Mouse (Mus musculus): ENCODE results near the gene Sertad1. TPM values are rescaled to one million over a fixed set of nuclear protein-coding genes. Genes with fewer than 3 reads are reported as not detected.

Gene Sertad1
- polyA plus RNA-seq, 1 experiment from 2014 or later, result 18.6 TPM

DNA sequence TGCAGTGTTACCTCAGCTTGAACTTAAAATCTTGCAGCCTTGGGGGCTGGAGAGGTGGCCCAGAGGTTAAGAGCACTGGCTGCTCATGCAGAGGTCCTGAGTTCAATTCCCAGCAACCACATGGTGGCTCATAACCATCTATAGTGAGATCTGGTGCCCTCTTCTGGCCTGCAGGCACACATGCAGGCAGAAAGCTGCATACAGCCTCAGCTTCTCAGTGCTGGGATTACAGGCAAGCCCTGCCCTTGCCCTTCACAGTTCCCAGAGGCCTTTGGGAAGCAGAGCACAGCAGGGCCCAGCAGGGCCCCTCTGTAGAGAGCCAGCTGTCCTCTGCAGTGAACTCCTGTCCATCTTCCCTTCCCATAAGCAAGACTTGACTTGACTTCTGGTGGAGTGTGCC, 33.4 kb downstream of the Sertad1 start:
- peaks cover 8% of the 10 kb centered on the region; the same call in 1 of the 2 replicates for H3K36me3 ChIP-seq (replicated peaks)
- H3K27ac ChIP-seq, result no peak overlapping the region
- no peaks in the 10 kb centered on the region for H3K27me3 ChIP-seq (ENCODE audit: poor library complexity, severe bottlenecking)
- H3K4me3 ChIP-seq, result no peak overlapping the region
- peaks cover 9% of the 10 kb centered on the region; the same call in 1 of the 2 replicates for H3K9me3 ChIP-seq
- DNase-seq (ENCODE audit: extremely low spot score, low spot score), result no peak
- peaks cover 6% of the 10 kb centered on the region for H3K4me1 ChIP-seq

DNA sequence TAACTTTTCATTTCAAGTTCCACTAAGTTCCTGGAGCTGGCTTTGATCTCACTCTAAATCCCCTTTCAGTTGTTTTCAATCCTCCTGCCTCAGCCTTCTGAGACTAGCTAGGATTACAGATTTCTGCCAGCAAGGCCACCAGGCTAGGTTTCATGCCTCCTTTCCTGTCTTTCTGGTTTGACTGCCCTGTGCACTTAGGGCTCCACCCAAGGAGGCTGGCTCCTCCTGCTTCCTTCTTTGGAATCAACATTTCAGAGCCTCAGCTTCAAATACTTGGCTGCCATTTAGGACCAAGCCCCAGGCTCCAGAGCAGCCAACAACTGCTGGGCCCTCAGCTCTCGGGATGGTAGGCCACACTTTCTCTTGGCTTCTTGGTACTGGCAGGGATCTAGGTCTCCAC, 33.9 kb downstream of the Sertad1 start:
- Histone ChIP-seq H3K9me3 (peaks cover 9% of the 10 kb centered on the region; the same call in 1 of the 2 replicates), H3K4me3 (no peak overlapping the region), H3K4me1 (peaks cover 6% of the 10 kb centered on the region), H3K27me3 (ENCODE audit: poor library complexity, severe bottlenecking) (no peaks in the 10 kb centered on the region), H3K27ac (no peak overlapping the region), H3K36me3 (replicated peaks) (peaks cover 8% of the 10 kb centered on the region; the same call in 1 of the 2 replicates)
- 70% methylated on average over 1 of the region's 1 CpGs for WGBS
- DNase-seq (ENCODE audit: extremely low spot score, low spot score), result no peak

DNA sequence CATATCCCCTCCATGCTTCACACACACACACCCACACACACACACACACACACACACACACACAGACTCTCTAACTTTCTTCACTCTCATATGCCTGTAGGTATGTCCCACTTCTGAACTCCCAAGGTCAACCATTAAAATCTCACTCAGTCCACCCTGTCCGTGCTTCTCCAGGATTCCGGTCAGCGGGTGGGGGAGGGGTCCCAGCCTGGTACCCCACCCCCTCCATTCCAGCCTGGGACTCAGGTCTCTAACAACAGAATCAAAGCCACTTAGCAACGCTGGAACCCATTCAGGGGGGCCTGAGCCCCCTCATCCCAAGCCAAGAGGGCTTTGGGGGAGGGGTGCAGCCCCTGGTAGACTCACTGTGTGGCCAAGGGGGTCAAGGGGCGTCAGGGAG, 36.3 kb downstream of the Sertad1 start, which contains the start of gene Hipk4:
Hipk4 (plus strand) TSS at position 301 of the 400 bp plus-strand sequence.
- Histone ChIP-seq H3K27me3 (ENCODE audit: poor library complexity, severe bottlenecking) (no peaks in the 10 kb centered on the region), H3K36me3 (replicated peaks) (peaks cover 4% of the 10 kb centered on the region; the same call in 1 of the 2 replicates), H3K27ac (no peak within 1 kb of the TSS; the same call in 1 of the 2 replicates), H3K4me3 (no peak within 1 kb of the TSS), H3K4me1 (peaks cover 10% of the 10 kb centered on the region), H3K9me3 (peaks cover 9% of the 10 kb centered on the region; the same call in 1 of the 2 replicates)
- DNase-seq (ENCODE audit: extremely low spot score, low spot score), result no peak
- WGBS, result 70% methylated on average over 5 of the region's 5 CpGs

DNA sequence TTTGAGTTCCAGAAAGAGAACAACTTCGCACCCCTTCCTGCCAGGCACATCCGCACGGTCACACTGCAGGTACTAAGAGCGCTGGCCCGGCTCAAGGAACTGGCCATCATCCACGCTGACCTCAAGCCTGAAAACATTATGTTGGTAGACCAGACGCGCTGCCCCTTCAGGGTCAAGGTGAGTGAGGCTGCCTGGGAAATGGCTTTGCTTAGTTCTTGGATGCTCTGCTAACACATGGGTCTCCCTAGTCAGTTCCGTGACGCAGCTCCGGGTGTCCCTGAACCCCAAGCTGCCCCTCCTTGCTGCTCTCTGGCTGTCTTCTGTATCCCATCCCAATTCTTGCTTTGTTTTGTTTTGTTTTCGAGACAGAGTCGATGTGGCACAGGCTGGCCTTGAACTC, 37.1 kb downstream of the Sertad1 start:
- DNase-seq (ENCODE audit: extremely low spot score, low spot score), result no peak
- Histone ChIP-seq H3K9me3 (peaks cover 9% of the 10 kb centered on the region; the same call in 1 of the 2 replicates), H3K27ac (no peak overlapping the region), H3K36me3 (replicated peaks) (peaks cover 4% of the 10 kb centered on the region; the same call in 1 of the 2 replicates), H3K4me1 (peaks cover 10% of the 10 kb centered on the region), H3K27me3 (ENCODE audit: poor library complexity, severe bottlenecking) (no peaks in the 10 kb centered on the region), H3K4me3 (no peak overlapping the region)
- WGBS, result 93% methylated on average over 13 of the region's 13 CpGs

DNA sequence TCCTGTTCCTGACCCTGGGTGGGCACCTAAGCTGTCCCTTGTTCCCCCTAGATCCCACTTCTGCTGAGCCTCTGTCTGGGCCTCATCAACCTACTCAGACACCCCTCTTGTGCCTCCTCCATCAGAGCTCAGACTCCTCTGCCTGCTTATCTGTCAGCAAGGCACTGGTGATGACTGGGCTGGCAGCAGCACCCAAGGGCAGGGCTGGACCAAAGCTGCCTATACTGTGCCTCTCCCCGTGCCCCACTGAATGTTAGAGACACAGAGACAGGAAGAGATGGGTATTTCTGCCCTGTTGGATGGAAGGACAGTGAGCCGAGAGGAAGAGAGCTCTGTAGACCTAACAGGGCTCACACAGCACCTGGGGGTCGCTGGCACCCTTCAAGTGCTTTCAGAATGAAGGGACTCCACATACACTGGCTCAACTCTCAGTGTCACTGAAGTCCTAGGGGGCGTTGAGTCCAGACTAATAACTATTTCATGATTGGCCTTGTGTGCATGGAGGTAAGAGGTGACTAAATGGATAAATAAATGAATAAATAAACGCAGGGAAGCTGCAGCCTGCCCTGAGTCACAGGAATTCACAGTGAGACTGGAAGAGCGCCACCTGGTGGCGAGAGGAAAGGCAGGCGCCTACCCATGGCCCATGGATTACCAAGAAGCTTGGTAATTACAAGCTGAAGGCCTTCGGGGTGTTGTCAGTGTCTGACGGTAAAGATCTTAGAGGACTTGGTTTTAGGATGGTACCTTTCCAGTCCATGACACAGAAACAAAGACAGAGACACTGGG, 39.5 kb downstream of the Sertad1 start:
- DNase-seq (ENCODE audit: extremely low spot score, low spot score), result peak; percentile 82
- Histone ChIP-seq H3K36me3 (replicated peaks) (peaks cover 10% of the 10 kb centered on the region; the same call in 1 of the 2 replicates), H3K4me1 (peaks cover 10% of the 10 kb centered on the region), H3K9me3 (no peaks in the 10 kb centered on the region), H3K27me3 (ENCODE audit: poor library complexity, severe bottlenecking) (no peaks in the 10 kb centered on the region), H3K27ac (no peak overlapping the region), H3K4me3 (no peak overlapping the region)
- WGBS, result 28% methylated on average over 10 of the region's 10 CpGs

DNA sequence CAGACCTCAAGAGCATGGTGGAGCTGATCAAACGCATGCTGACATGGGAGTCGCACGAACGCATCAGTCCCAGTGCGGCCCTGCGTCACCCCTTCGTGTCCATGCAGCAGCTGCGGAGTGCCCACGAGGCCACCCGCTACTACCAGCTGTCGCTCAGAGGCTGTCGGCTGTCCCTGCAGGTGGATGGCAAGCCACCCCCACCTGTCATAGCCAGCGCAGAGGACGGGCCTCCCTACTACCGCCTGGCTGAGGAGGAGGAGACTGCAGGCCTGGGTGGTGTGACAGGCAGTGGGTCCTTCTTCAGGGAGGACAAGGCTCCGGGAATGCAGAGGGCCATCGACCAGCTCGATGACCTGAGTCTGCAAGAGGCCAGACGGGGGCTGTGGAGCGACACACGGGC, 42.4 kb downstream of the Sertad1 start:
- DNase-seq (ENCODE audit: extremely low spot score, low spot score), result no peak
- H3K27me3 ChIP-seq (ENCODE audit: poor library complexity, severe bottlenecking), result no peaks in the 10 kb centered on the region
- 86% methylated on average over 21 of the region's 21 CpGs for WGBS

DNA sequence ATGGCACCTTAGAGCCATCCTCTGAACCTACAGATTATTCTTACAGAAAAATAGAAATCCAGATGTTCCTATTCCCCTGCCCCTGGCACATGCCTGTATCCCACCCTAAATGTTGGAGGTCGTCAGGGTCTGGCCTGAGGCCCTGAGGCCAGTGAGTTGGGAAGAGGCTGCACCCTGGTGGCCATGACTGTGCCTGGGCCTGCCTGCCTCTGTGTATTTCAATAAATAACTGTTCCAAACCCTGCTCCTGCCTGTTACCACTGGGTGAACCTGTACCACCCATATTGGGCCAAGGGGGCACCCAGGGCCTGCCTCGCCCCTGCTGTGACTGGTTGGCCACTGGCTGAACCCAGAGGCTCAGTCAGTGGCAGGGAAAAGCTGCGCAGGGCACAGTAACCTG, 44.2 kb downstream of the Sertad1 start:
- WGBS, result 77% methylated on average over 3 of the region's 3 CpGs
- Histone ChIP-seq H3K36me3 (replicated peaks) (peaks cover 52% of the 10 kb centered on the region), H3K4me3 (no peak overlapping the region), H3K9me3 (no peaks in the 10 kb centered on the region), H3K27ac (no peak overlapping the region), H3K4me1 (peaks cover 4% of the 10 kb centered on the region; the same call in 1 of the 2 replicates), H3K27me3 (ENCODE audit: poor library complexity, severe bottlenecking) (no peaks in the 10 kb centered on the region)
- no peak for DNase-seq (ENCODE audit: extremely low spot score, low spot score)

More for the DNA sequence above, 42.4 kb downstream of the Sertad1 start:
- Histone ChIP-seq H3K4me1 (peaks cover 4% of the 10 kb centered on the region; the same call in 1 of the 2 replicates), H3K27ac (no peak overlapping the region), H3K36me3 (replicated peaks) (peaks cover 35% of the 10 kb centered on the region), H3K9me3 (no peaks in the 10 kb centered on the region), H3K4me3 (no peak overlapping the region)

DNA sequence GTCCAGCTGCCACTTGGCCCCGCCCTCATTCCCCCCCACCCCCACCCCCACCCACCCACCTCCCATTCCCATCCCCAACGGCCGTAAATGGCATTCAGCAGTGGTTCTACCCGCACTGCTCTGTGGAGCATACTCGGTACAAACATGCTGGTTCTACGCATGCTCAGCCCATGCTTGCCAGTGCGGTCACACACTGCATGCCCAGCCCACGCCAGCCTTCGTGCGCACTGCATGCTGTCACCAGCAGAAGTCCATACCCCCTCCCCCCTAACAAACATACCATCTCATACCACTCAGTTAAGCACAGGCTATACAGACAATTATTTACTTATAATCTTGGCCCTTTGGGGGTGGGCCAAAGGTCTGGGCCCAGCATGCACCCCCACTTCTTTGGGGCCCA, 45.0 kb downstream of the Sertad1 start:
- 94% methylated on average over 10 of the region's 10 CpGs for WGBS
- no peak for DNase-seq (ENCODE audit: extremely low spot score, low spot score)
- peaks cover 59% of the 10 kb centered on the region for H3K36me3 ChIP-seq (replicated peaks)
- no peaks in the 10 kb centered on the region for H3K27me3 ChIP-seq (ENCODE audit: poor library complexity, severe bottlenecking)
- no peaks in the 10 kb centered on the region for H3K9me3 ChIP-seq
- H3K4me1 ChIP-seq, result no peaks in the 10 kb centered on the region
- no peak overlapping the region for H3K4me3 ChIP-seq
- H3K27ac ChIP-seq, result no peak overlapping the region

DNA sequence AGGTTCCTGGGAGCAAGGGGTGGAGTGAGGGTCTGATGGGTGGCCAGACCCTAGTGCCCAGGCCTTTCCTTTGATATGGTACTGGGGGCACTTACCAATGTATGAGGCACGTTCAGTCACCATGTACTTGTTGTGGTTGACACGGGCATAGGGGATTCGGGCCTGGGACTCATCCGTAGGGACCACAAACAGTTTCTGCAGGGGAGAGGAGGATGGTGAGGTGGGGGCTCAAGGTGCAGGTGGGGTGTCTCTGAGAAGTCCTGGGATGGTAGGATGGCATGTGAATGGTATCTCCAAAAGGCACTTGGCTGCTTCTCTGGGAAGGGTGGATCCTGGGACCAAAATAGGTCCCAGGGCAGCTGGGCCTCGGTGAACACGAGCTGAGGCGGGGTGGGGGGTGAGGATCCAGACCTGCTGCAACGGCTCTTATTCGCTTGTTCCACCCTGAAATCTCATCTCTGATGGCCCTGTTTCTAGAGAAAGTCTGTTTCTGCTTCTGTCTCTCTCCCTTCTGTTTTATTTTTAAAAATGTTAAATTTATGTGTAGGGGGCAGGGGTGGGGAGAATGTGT, 45.9 kb downstream of the Sertad1 start:
- Histone ChIP-seq H3K27ac (no peak overlapping the region), H3K4me3 (no peak overlapping the region), H3K4me1 (no peaks in the 10 kb centered on the region), H3K27me3 (ENCODE audit: poor library complexity, severe bottlenecking) (no peaks in the 10 kb centered on the region), H3K9me3 (no peaks in the 10 kb centered on the region), H3K36me3 (replicated peaks) (peaks cover 65% of the 10 kb centered on the region)
- 94% methylated on average over 9 of the region's 9 CpGs for whole genome bisulfite sequencing
- DNase-seq (ENCODE audit: extremely low spot score, low spot score), result no peak

DNA sequence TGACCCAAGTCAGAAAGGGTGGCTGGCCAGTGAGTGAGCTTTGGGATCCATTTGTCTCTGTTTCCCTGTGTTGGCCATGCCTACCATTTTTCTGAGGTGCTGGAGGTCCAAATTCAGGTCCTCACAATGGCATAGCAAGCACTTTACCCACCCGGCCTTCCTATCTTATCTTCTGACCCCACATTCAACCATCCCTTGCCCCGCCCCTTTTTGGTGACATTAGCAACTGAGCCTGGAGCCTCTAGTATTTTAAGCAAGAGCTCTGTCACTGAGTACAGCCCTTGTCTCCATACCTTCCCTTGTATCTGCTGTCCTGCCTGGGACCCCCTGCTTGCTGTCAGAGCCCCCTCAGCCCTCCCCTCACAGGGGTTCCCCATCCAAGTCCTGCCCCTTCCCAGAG, 48.7 kb downstream of the Sertad1 start:
- Histone ChIP-seq H3K9me3 (no peaks in the 10 kb centered on the region), H3K27ac (0 out of 2 replicates have a peak overlapping the region, but pooled peaks have one; percentile 40), H3K4me3 (no peak overlapping the region), H3K4me1 (no peaks in the 10 kb centered on the region), H3K27me3 (ENCODE audit: poor library complexity, severe bottlenecking) (no peaks in the 10 kb centered on the region), H3K36me3 (replicated peaks) (peaks cover 61% of the 10 kb centered on the region)
- no peak for DNase-seq (ENCODE audit: extremely low spot score, low spot score)
- 93% methylated on average over 2 of the region's 2 CpGs for WGBS

DNA sequence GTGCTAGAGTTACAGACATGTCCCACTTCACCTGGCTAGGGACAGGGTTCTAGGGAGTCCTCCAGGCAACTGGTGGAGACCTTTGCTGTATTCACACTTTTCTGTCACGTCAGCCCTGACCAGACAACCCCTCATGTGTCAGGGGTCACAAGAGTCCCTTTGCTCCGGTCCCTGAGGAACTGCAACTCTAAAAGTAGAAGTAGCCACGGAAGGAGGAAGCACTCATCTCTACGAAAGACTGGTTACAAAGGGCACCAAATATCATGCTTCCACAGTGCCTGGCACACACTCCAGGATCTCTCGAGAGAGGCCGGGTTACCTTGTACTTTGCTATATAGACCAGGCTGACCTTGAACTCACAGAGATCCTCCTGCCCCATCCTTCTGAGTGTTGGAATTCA, 49.9 kb downstream of the Sertad1 start:
- peaks cover 57% of the 10 kb centered on the region for H3K36me3 ChIP-seq (replicated peaks)
- H3K4me3 ChIP-seq, result no peak overlapping the region
- WGBS, result 92% methylated on average over 6 of the region's 6 CpGs
- no peak overlapping the region for H3K27ac ChIP-seq
- H3K4me1 ChIP-seq, result peaks cover 4% of the 10 kb centered on the region
- H3K9me3 ChIP-seq, result no peaks in the 10 kb centered on the region
- H3K27me3 ChIP-seq (ENCODE audit: poor library complexity, severe bottlenecking), result no peaks in the 10 kb centered on the region; the same call in 1 of the 2 replicates
- DNase-seq (ENCODE audit: extremely low spot score, low spot score), result no peak

DNA sequence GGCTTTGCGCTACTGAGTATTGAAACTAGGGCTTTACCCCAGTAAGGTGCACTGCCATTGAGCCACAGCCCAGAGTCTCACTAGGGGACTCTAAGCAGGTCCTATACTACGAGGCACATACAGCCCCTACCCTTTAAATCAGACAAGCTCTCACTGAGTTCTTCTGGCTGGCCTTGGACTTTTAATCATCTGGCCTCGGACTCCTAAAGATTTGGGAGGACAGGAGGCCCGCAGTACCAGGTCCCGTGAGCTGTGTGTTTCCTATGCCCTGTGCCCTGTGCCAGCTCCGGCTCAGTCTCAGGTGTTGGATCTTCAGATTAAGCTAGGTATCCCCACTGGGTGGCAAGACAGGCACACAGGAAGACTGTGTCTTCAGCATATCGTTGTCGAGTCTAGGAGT, 51.3 kb downstream of the Sertad1 start:
- H3K27ac ChIP-seq, result no peak overlapping the region
- WGBS, result 92% methylated on average over 8 of the region's 8 CpGs
- H3K36me3 ChIP-seq (replicated peaks), result peaks cover 44% of the 10 kb centered on the region
- H3K4me3 ChIP-seq, result no peak overlapping the region
- H3K9me3 ChIP-seq, result no peaks in the 10 kb centered on the region
- DNase-seq (ENCODE audit: extremely low spot score, low spot score), result no peak
- peaks cover 18% of the 10 kb centered on the region for H3K4me1 ChIP-seq
- H3K27me3 ChIP-seq (ENCODE audit: poor library complexity, severe bottlenecking), result no peaks in the 10 kb centered on the region; the same call in 1 of the 2 replicates

DNA sequence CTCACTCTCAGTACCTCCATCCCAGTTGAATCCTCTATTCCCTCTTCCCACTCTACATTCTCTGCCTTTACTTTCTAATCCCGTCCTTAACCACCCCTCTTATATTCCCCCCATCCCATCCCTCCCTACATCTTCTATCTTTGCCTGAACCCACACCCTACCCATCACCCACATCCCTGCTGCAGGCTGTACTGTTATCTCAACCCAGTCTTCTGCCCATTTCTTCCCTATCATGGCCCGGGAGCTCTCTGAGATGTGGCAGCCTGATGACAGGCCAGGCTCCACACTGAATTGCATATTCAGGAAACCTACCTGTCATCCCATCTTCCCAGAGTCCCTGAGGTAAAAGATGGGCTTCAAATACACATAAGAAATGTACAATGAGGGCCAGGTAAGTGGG, 52.1 kb downstream of the Sertad1 start:
- no peaks in the 10 kb centered on the region for H3K9me3 ChIP-seq
- no peak overlapping the region for H3K27ac ChIP-seq
- WGBS, result 77% methylated on average over 2 of the region's 2 CpGs
- no peaks in the 10 kb centered on the region; the same call in 1 of the 2 replicates for H3K27me3 ChIP-seq (ENCODE audit: poor library complexity, severe bottlenecking)
- no peak overlapping the region for H3K4me3 ChIP-seq
- no peak for DNase-seq (ENCODE audit: extremely low spot score, low spot score)
- peaks cover 36% of the 10 kb centered on the region for H3K36me3 ChIP-seq (replicated peaks)
- H3K4me1 ChIP-seq, result peaks cover 20% of the 10 kb centered on the region
